Mouse (Mus musculus): Measurements from ENCODE around the gene Lrrc8d. TPM values are rescaled to one million over a fixed set of nuclear protein-coding genes. Genes with fewer than 3 reads are reported as not detected.
A peak's percentile ranks its signal among the peaks of the same experiment; 100 is the strongest.

Lrrc8d gene
- 10 to 100 TPM; 17.2 to 19.5 TPM for polyA plus RNA-seq (2017; shearing (Covaris generic))

- ATAC-seq = peak; percentile 69
Observed at GRCm38 (mm10) chr5:105699141-105700069, at the start of gene Lrrc8d. Lrrc8d (plus strand) TSS chr5:105699969.

- ATAC-seq = peak; percentile 39
Observed at GRCm38 (mm10) chr5:105650728-105651479, 48.9 kb upstream of the Lrrc8d start.

- ATAC-seq = peak; percentile 3
Observed at GRCm38 (mm10) chr5:105651561-105651991, 48.2 kb upstream of the Lrrc8d start.

GRCm38 (mm10) chr5:105654237-105655063 is 45.3 kb upstream of the Lrrc8d start:
- peak; percentile 24 for ATAC-seq

- ATAC-seq = no peak
Observed at GRCm38 (mm10) chr5:105655100-105655734, 44.6 kb upstream of the Lrrc8d start.

GRCm38 (mm10) chr5:105661894-105662293 is 37.9 kb upstream of the Lrrc8d start:
- no peak for ATAC-seq

GRCm38 (mm10) chr5:105666930-105667329 is 32.8 kb upstream of the Lrrc8d start:
- ATAC-seq = no peak

- no peak for ATAC-seq
Observed at GRCm38 (mm10) chr5:105667411-105667810, 32.4 kb upstream of the Lrrc8d start.

- no peak for ATAC-seq
Observed at GRCm38 (mm10) chr5:105669086-105669485, 30.7 kb upstream of the Lrrc8d start.

GRCm38 (mm10) chr5:105669508-105670353 is 30.0 kb upstream of the Lrrc8d start:
- no peak for ATAC-seq

- ATAC-seq = no peak
Observed at GRCm38 (mm10) chr5:105672332-105672731, 27.4 kb upstream of the Lrrc8d start.

GRCm38 (mm10) chr5:105675511-105675910 is 24.3 kb upstream of the Lrrc8d start:
- no peak for ATAC-seq

GRCm38 (mm10) chr5:105677071-105677470 is 22.7 kb upstream of the Lrrc8d start:
- no peak for ATAC-seq

- no peak for ATAC-seq
Observed at GRCm38 (mm10) chr5:105678243-105678642, 21.5 kb upstream of the Lrrc8d start.

- ATAC-seq = no peak
Observed at GRCm38 (mm10) chr5:105679261-105679660, 20.5 kb upstream of the Lrrc8d start.

- no peak for ATAC-seq
Observed at GRCm38 (mm10) chr5:105679921-105680843, 19.6 kb upstream of the Lrrc8d start.

GRCm38 (mm10) chr5:105682143-105682611 is 17.6 kb upstream of the Lrrc8d start:
- ATAC-seq = no peak

GRCm38 (mm10) chr5:105683912-105684350 is 15.8 kb upstream of the Lrrc8d start:
- ATAC-seq = no peak

GRCm38 (mm10) chr5:105684861-105685600 is 14.7 kb upstream of the Lrrc8d start:
- peak; percentile 96 for ATAC-seq

Data from CD4-positive, CD25-positive, alpha-beta regulatory T cell, adult 4 months (primary cell).